Mouse (Mus musculus) monocyte, adult 5-6 weeks (primary cell): ENCODE results near the gene 2610301B20Rik. TPM values are rescaled to one million over a fixed set of nuclear protein-coding genes. Genes with fewer than 3 reads are reported as not detected.
"Not testable (repeated sequence)": the region's sequence is repeated elsewhere in the genome, so short reads cannot be mapped to it uniquely, and the experiment has no call there.

Source experiments
- ATAC-seq: fragments of 153-309, 156-312 bp; replicated peaks from 2 replicates; pipeline ENCODE4 v1.8.0; 2017; ENCODE audit warnings: mild to moderate bottlenecking; ENCODE audit not compliant: low TSS enrichment, insufficient number of reproducible peaks, severe bottlenecking, poor library complexity, low FRiP score
- total RNA-seq: library from RNA; stranded (forward); fragments of 200-1000, 200-491, 200-594 nt; gene quantifications from 3 replicates; pipeline ENCODE4 v1.2.3, GENCODE M21; 2017

The 2610301B20Rik gene
- total RNA-seq, 1 experiment from 2014 or later: 4.1 TPM

GRCm38 (mm10) chr4:10896262-10896661 is 22.0 kb downstream of the 2610301B20Rik start:
- no peak for ATAC-seq

- peak; percentile 76; the same call in 1 of the 2 replicates for ATAC-seq
These were observed 22.6 kb downstream of the 2610301B20Rik start for GRCm38 (mm10) chr4:10896859-10897258.

GRCm38 (mm10) chr4:10905234-10905801 is 31.0 kb downstream of the 2610301B20Rik start:
- ATAC-seq: no peak; the same call in 1 of the 2 replicates

GRCm38 (mm10) chr4:10911417-10911816 is 37.1 kb downstream of the 2610301B20Rik start:
- ATAC-seq: not testable (repeated sequence)

- ATAC-seq: no peak
These were observed 37.7 kb downstream of the 2610301B20Rik start for GRCm38 (mm10) chr4:10911909-10912478.

GRCm38 (mm10) chr4:10912611-10913301 is 38.5 kb downstream of the 2610301B20Rik start:
- peak; percentile 81 for ATAC-seq

- ATAC-seq: no peak
These were observed 39.1 kb downstream of the 2610301B20Rik start for GRCm38 (mm10) chr4:10913409-10913808.

- ATAC-seq: no peak
These were observed 40.5 kb downstream of the 2610301B20Rik start for GRCm38 (mm10) chr4:10914766-10915165.

- ATAC-seq: no peak
These were observed 41.0 kb downstream of the 2610301B20Rik start for GRCm38 (mm10) chr4:10915271-10915670.

- ATAC-seq: no peak
These were observed 44.1 kb downstream of the 2610301B20Rik start for GRCm38 (mm10) chr4:10918402-10918801.

GRCm38 (mm10) chr4:10919097-10919496 is 44.8 kb downstream of the 2610301B20Rik start:
- 0 out of 2 replicates have a peak, but pooled peaks have one; percentile 11 for ATAC-seq

GRCm38 (mm10) chr4:10919530-10919929 is 45.2 kb downstream of the 2610301B20Rik start:
- ATAC-seq: no peak

GRCm38 (mm10) chr4:10919987-10920386 is 45.7 kb downstream of the 2610301B20Rik start:
- no peak for ATAC-seq

GRCm38 (mm10) chr4:10920622-10921021 is 46.3 kb downstream of the 2610301B20Rik start:
- no peak; the same call in 1 of the 2 replicates for ATAC-seq

- peak; percentile 81 for ATAC-seq
These were observed 48.9 kb downstream of the 2610301B20Rik start for GRCm38 (mm10) chr4:10923180-10923579.

GRCm38 (mm10) chr4:10924140-10924539 is 49.8 kb downstream of the 2610301B20Rik start:
- no peak for ATAC-seq

GRCm38 (mm10) chr4:10924541-10924940 is 50.2 kb downstream of the 2610301B20Rik start:
- no peak for ATAC-seq

GRCm38 (mm10) chr4:10926416-10926815 is 52.1 kb downstream of the 2610301B20Rik start:
- no peak for ATAC-seq

GRCm38 (mm10) chr4:10928158-10928557 is 53.9 kb downstream of the 2610301B20Rik start:
- no peak for ATAC-seq

GRCm38 (mm10) chr4:10929726-10930125 is 55.4 kb downstream of the 2610301B20Rik start:
- no peak for ATAC-seq
